Mouse (Mus musculus) testis, adult 10 weeks (tissue): ENCODE measurements around the gene Gm44973. TPM values are rescaled to one million over a fixed set of nuclear protein-coding genes. Genes with fewer than 3 reads are reported as not detected.

Experiments
- polyA plus RNA-seq: library from polyadenylated mRNA; stranded (reverse); fragments of 350-450 nt; fragmentation: Illumina TruSeq; extraction: RNeasy Lipid Tissue Mini Kit (QIAGEN cat#74804); gene quantifications from one replicate; pipeline ENCODE4 v1.2.3, GENCODE M21; 2014; ENCODE audit warnings: low read depth, low replicate concordance

The Gm44973 gene
- not detected for polyA plus RNA-seq

GRCm38 (mm10) chr7:5015118-5016001, at the start of gene Gm44973:
TSS of gene Gm44973 (plus strand) at chr7:5015496.

GRCm38 (mm10) chr7:4971068-4971467, 44.2 kb upstream of the Gm44973 start, which contains the start of gene Sbk3:
TSS of gene Sbk3 (minus strand) at chr7:4971168.

GRCm38 (mm10) chr7:4996003-4996895, 19.0 kb upstream of the Gm44973 start, which contains the start of gene Zfp579:
TSS of gene Zfp579 (minus strand) at chr7:4996158.

GRCm38 (mm10) chr7:5014251-5015117, 812 bp upstream of the Gm44973 start, which contains the start of the genes Zfp524 and Fiz1:
TSS of gene Zfp524 (plus strand) at chr7:5014415.
TSS of gene Fiz1 (minus strand) at chr7:5014697.

GRCm38 (mm10) chr7:5020000-5020681, 4.8 kb downstream of the Gm44973 start, which contains the start of the genes Zfp865 and Ccdc106:
TSS of gene Zfp865 (plus strand) at chr7:5020376.
TSS of gene Ccdc106 (plus strand) at chr7:5020553.

GRCm38 (mm10) chr7:5033818-5034217, 18.5 kb downstream of the Gm44973 start, which contains the start of gene 4632433K11Rik:
TSS of gene 4632433K11Rik (plus strand) at chr7:5034118.

GRCm38 (mm10) chr7:5038109-5038732, 22.9 kb downstream of the Gm44973 start, which contains the start of gene Zfp784:
TSS of gene Zfp784 (minus strand) at chr7:5038446.

GRCm38 (mm10) chr7:5051193-5052192, 36.2 kb downstream of the Gm44973 start, which contains the start of gene Zfp580:
TSS of gene Zfp580 (plus strand) at chr7:5051538.

GRCm38 (mm10) chr7:5061774-5062359, 46.6 kb downstream of the Gm44973 start, which contains the start of gene U2af2:
TSS of gene U2af2 (plus strand) at chr7:5062143.

GRCm38 (mm10) chr7:5080010-5080751, 64.9 kb downstream of the Gm44973 start, which contains the start of gene Epn1:
TSS of gene Epn1 (plus strand) at chr7:5080235.

Other genes starting within 250 kb of the Gm44973 start
- gene Fam71e2, start 244.2 kb upstream of the Gm44973 start, polyA plus RNA-seq, result 175 TPM
- gene Il11, start 232.6 kb upstream of the Gm44973 start, polyA plus RNA-seq, result 1.5 TPM
- 21.8 TPM for gene Tmem190, start 232.6 kb upstream of the Gm44973 start, polyA plus RNA-seq
- gene Tmem238, start 225.8 kb upstream of the Gm44973 start, polyA plus RNA-seq, result not detected
- gene Rpl28, start 222.6 kb upstream of the Gm44973 start, polyA plus RNA-seq, result 9.0 TPM
- 58.0 TPM for gene Ube2s, start 202.9 kb upstream of the Gm44973 start, polyA plus RNA-seq
- 3.5 TPM for gene Shisa7, start 170.8 kb upstream of the Gm44973 start, polyA plus RNA-seq
- gene Isoc2b, start 145.2 kb upstream of the Gm44973 start, polyA plus RNA-seq, result 1.2 TPM
- 1.8 TPM for gene Isoc2a, start 138.3 kb upstream of the Gm44973 start, polyA plus RNA-seq
- gene Gm36210, start 109.0 kb upstream of the Gm44973 start, polyA plus RNA-seq, result not detected
- gene Zfp628, start 100.3 kb upstream of the Gm44973 start, polyA plus RNA-seq, result not detected
- 0.67 TPM for gene Nat14, start 93.5 kb upstream of the Gm44973 start, polyA plus RNA-seq
- not detected for gene Ssc5d, start 89.7 kb upstream of the Gm44973 start, polyA plus RNA-seq
- not detected for gene Sbk2, start 51.1 kb upstream of the Gm44973 start, polyA plus RNA-seq
- gene Sbk3, start 44.3 kb upstream of the Gm44973 start, polyA plus RNA-seq, result 0.20 TPM
- gene Zfp579, start 19.3 kb upstream of the Gm44973 start, polyA plus RNA-seq, result 3.8 TPM
- gene Zfp524, start 1.1 kb upstream of the Gm44973 start, polyA plus RNA-seq, result not detected
- gene Fiz1, start 799 bp upstream of the Gm44973 start, polyA plus RNA-seq, result 21.5 TPM
- 4.3 TPM for gene Zfp865, start 4.9 kb downstream of the Gm44973 start, polyA plus RNA-seq
- gene Ccdc106, start 5.1 kb downstream of the Gm44973 start, polyA plus RNA-seq, result 1.6 TPM
- 0.83 TPM for gene 4632433K11Rik, start 18.6 kb downstream of the Gm44973 start, polyA plus RNA-seq
- 3.4 TPM for gene Zfp784, start 22.9 kb downstream of the Gm44973 start, polyA plus RNA-seq
- 0.32 TPM for gene Zfp580, start 36.0 kb downstream of the Gm44973 start, polyA plus RNA-seq
- gene U2af2, start 46.6 kb downstream of the Gm44973 start, polyA plus RNA-seq, result 8.7 TPM
- 2.7 TPM for gene Epn1, start 64.7 kb downstream of the Gm44973 start, polyA plus RNA-seq
- gene Rfpl4, start 101.5 kb downstream of the Gm44973 start, polyA plus RNA-seq, result 0.20 TPM
- 159 TPM for gene Rasl2-9, start 110.5 kb downstream of the Gm44973 start, polyA plus RNA-seq
- 0.01 TPM for gene Vmn1r55, start 134.2 kb downstream of the Gm44973 start, polyA plus RNA-seq
- not detected for gene Vmn1r56, start 181.3 kb downstream of the Gm44973 start, polyA plus RNA-seq
- not detected for gene Vmn1r57, start 203.0 kb downstream of the Gm44973 start, polyA plus RNA-seq